Mouse (Mus musculus): Measurements from ENCODE around the gene Zfp2. TPM values are rescaled to one million over a fixed set of nuclear protein-coding genes. Genes with fewer than 3 reads are reported as not detected.
A peak's percentile ranks its signal among the peaks of the same experiment; 100 is the strongest.

The Zfp2 gene
- polyA plus RNA-seq (2012; rRNA removed): 0.58 and 1.1 TPM in 2 replicates

- peak; percentile 59 for DNase-seq (ENCODE audit: low read depth, low spot score)
- WGBS: 1% methylated on average over 47 of the region's 47 CpGs
Measured at GRCm38 (mm10) chr11:50915671-50916320, at the start of gene Zfp2. Gene Zfp2 (minus strand): TSS chr11:50916165.

GRCm38 (mm10) chr11:50964886-50965285 lies 48.9 kb upstream of the Zfp2 start:
- 85% methylated on average over 2 of the region's 2 CpGs for WGBS
- no peak for DNase-seq (ENCODE audit: low read depth, low spot score)

GRCm38 (mm10) chr11:50953665-50954064 lies 37.7 kb upstream of the Zfp2 start, which contains the start of gene Prop1:
Gene Prop1 (minus strand): TSS chr11:50953765.
- WGBS: 69% methylated on average over 6 of the region's 6 CpGs
- no peak for DNase-seq (ENCODE audit: low read depth, low spot score)

GRCm38 (mm10) chr11:50952290-50952689 lies 36.3 kb upstream of the Zfp2 start:
- WGBS: 54% methylated on average over 14 of the region's 14 CpGs

GRCm38 (mm10) chr11:50943506-50943905 lies 27.5 kb upstream of the Zfp2 start, which contains the start of gene 4933414I15Rik:
Gene 4933414I15Rik (minus strand): TSS chr11:50943765.
- no peak for DNase-seq (ENCODE audit: low read depth, low spot score)
- 75% methylated on average over 14 of the region's 14 CpGs for WGBS

More at GRCm38 (mm10) chr11:50952290-50952689, 36.3 kb upstream of the Zfp2 start:
- no peak for DNase-seq (ENCODE audit: low read depth, low spot score)

- 56% methylated on average over 12 of the region's 12 CpGs for WGBS
Measured at GRCm38 (mm10) chr11:50942386-50942785, 26.4 kb upstream of the Zfp2 start.

GRCm38 (mm10) chr11:50939621-50940366 lies 23.8 kb upstream of the Zfp2 start:
- no peak for DNase-seq (ENCODE audit: low read depth, low spot score)
- 35% methylated on average over 14 of the region's 14 CpGs for WGBS

More at GRCm38 (mm10) chr11:50942386-50942785, 26.4 kb upstream of the Zfp2 start:
- DNase-seq (ENCODE audit: low read depth, low spot score): no peak

GRCm38 (mm10) chr11:50938435-50938834 lies 22.5 kb upstream of the Zfp2 start:
- WGBS: 61% methylated on average over 8 of the region's 8 CpGs
- no peak for DNase-seq (ENCODE audit: low read depth, low spot score)

GRCm38 (mm10) chr11:50932040-50932439 lies 16.1 kb upstream of the Zfp2 start:
- no peak for DNase-seq (ENCODE audit: low read depth, low spot score)
- WGBS: 63% methylated on average over 1 of the region's 1 CpGs

GRCm38 (mm10) chr11:50931451-50931866 lies 15.5 kb upstream of the Zfp2 start, which contains the start of gene Zfp354b:
Gene Zfp354b (minus strand): TSS chr11:50931633.
- 0% methylated on average over 18 of the region's 18 CpGs for WGBS
- peak; percentile 50 for DNase-seq (ENCODE audit: low read depth, low spot score)

- no peak for DNase-seq (ENCODE audit: low read depth, low spot score)
- under 1% methylated on average over 16 of the region's 16 CpGs for WGBS
Measured at GRCm38 (mm10) chr11:50931021-50931420, 15.1 kb upstream of the Zfp2 start.

GRCm38 (mm10) chr11:50930469-50931014 lies 14.6 kb upstream of the Zfp2 start:
- DNase-seq (ENCODE audit: low read depth, low spot score): no peak

GRCm38 (mm10) chr11:50914461-50914860 lies 1.5 kb downstream of the Zfp2 start:
- 93% methylated on average over 3 of the region's 3 CpGs for WGBS

More at GRCm38 (mm10) chr11:50930469-50931014, 14.6 kb upstream of the Zfp2 start:
- 8% methylated on average over 14 of the region's 14 CpGs for WGBS

GRCm38 (mm10) chr11:50913301-50913700 lies 2.7 kb downstream of the Zfp2 start:
- 91% methylated on average over 1 of the region's 1 CpGs for WGBS
- DNase-seq (ENCODE audit: low read depth, low spot score): no peak

More at GRCm38 (mm10) chr11:50914461-50914860, 1.5 kb downstream of the Zfp2 start:
- DNase-seq (ENCODE audit: low read depth, low spot score): no peak

- 81% methylated on average over 5 of the region's 5 CpGs for WGBS
- DNase-seq (ENCODE audit: low read depth, low spot score): no peak
Measured at GRCm38 (mm10) chr11:50908136-50908535, 7.8 kb downstream of the Zfp2 start.

GRCm38 (mm10) chr11:50897359-50897758 lies 18.6 kb downstream of the Zfp2 start:
- no peak for DNase-seq (ENCODE audit: low read depth, low spot score)
- WGBS: 70% methylated on average over 1 of the region's 1 CpGs

GRCm38 (mm10) chr11:50892441-50892840 lies 23.5 kb downstream of the Zfp2 start:
- no peak for DNase-seq (ENCODE audit: low read depth, low spot score)
- WGBS: 49% methylated on average over 2 of the region's 2 CpGs

- WGBS: 6% methylated on average over 26 of the region's 26 CpGs
- DNase-seq (ENCODE audit: low read depth, low spot score): peak; percentile 27
Measured at GRCm38 (mm10) chr11:50887390-50888128, 28.4 kb downstream of the Zfp2 start, which contains the start of gene Zfp454. Gene Zfp454 (minus strand): TSS chr11:50887651.

- WGBS: 20% methylated on average over 10 of the region's 10 CpGs
Measured at GRCm38 (mm10) chr11:50886933-50887293, 29.1 kb downstream of the Zfp2 start.

More at GRCm38 (mm10) chr11:50886933-50887293, 29.1 kb downstream of the Zfp2 start:
- no peak for DNase-seq (ENCODE audit: low read depth, low spot score)

Measured in large intestine, adult 2 months (tissue).